Mouse (Mus musculus) embryo, embryonic 10 days (tissue): Measurements from ENCODE around the gene Mllt11.

Source experiments
- DNase-seq: peaks from one replicate; pipeline ENCODE4 v3.0.0-alpha.2; 2015; ENCODE audit warnings: low spot score

Mllt11 gene

GRCm38 (mm10) chr3:95231298-95232221 is at the start of gene Mllt11:
Gene Mllt11 (minus strand): TSS chr3:95232171.
- DNase-seq = no peak

DNA sequence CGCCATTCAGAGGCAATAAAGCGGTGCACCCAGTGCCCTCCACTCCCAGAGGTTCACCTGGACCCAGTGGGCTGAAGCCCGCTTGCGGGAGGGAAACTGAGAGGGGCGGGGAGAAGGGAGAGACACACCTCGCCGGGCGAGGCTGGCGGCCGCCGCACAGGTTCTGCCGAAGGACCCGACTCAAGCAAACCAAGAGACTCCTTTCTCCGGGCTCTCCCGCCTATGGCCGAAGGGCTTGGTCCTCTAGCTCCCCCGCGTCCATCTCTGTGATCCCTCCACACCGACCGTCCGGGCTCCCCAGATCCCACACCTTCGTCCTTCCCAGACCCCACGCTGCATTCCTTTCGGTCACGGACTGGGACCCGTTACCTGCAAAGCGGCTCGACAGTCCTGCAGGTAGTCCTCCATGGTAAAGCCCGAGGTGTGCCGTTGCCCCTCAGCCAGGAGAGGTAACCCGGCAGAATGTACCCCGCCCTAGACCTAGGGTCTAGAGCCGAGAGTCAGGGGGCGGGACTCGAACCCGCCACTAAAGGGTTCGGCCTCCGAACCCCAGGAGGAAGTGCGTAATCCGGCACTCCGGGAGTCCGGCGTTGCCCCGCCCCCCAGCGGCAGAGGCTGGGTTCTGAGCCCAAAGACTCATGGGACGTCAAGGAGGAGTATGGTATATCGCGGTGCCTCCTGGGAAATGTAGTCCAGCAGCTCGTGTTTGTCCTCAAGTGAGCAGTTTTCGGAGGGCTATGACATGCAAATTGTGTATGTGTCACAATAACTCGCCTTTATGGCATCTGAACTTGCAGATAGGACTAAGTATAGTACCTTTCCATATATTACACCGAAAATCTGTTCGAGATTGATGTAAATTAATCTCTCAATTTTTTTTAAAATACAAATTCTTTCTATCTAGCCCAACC is 49.5 kb upstream of the Mllt11 start, which contains the start of the genes Mindy1 and Prune1:
Mindy1 (plus strand) TSS at position 130 of the 911 bp plus-strand sequence.
Prune1 (minus strand) TSS at position 861 of the 911 bp plus-strand sequence.
- peak; percentile 99 for DNase-seq

GRCm38 (mm10) chr3:95280747-95281146 is 48.8 kb upstream of the Mllt11 start:
- DNase-seq = peak; percentile 18

DNA sequence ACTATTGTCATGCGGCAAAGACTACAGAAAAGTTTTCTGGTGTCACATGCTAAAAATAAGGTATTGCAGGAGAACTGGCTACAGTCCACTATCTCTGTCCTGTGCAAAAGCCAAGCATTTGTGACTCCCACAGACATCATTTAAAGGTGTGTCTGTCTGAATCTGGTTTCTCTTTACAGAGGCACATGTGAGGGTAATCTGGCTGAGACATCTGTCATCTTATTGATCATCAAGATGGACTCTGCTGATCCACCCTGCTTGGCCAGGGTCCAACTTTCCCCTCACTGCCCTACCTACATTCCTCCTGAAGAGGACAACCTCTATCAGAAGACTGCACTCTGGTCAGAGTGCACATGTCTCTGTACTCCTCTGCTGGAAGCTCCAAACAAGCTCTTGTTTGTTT is 45.2 kb upstream of the Mllt11 start:
- no peak for DNase-seq

GRCm38 (mm10) chr3:95276428-95276934 is 44.5 kb upstream of the Mllt11 start:
- DNase-seq = no peak

- no peak for DNase-seq
These were observed 43.2 kb upstream of the Mllt11 start for GRCm38 (mm10) chr3:95275161-95275560.

GRCm38 (mm10) chr3:95274453-95274852 is 42.5 kb upstream of the Mllt11 start:
- no peak for DNase-seq

GRCm38 (mm10) chr3:95273471-95273870 is 41.5 kb upstream of the Mllt11 start:
- DNase-seq = no peak

DNA sequence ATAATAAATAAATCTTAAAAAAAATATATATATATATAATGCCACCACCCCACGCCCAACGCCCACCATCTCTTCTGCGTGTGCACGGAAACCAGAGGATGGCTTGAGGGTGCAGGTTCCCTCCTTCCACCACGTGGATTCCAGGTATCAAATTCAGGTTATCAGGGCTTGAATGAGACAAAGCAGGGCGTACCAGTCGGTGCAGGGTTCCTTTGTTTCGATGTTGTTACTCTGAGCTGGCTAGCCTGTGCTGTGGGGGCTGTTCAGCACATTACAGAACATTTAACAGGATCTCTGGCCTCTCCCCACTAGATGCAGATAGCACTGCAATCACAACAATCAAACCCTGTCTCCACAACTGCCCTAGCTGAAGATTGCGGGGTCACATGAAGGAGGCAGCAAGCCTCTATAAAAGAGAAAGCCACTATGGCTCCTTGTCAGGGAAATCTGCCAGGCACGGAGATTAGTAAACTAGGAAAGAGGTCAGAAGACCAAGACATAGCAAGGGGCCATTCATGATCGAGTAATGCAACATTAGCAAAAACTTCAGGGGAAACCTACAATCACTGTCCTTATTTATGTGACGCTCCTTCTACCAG is 38.9 kb upstream of the Mllt11 start:
- no peak for DNase-seq

- DNase-seq = no peak
These were observed 37.8 kb upstream of the Mllt11 start for GRCm38 (mm10) chr3:95269789-95270188.

GRCm38 (mm10) chr3:95267855-95268254 is 35.9 kb upstream of the Mllt11 start:
- no peak for DNase-seq

- no peak for DNase-seq
These were observed 34.1 kb upstream of the Mllt11 start for GRCm38 (mm10) chr3:95266052-95266451.

- DNase-seq = no peak
These were observed 32.8 kb upstream of the Mllt11 start for GRCm38 (mm10) chr3:95264724-95265123.

DNA sequence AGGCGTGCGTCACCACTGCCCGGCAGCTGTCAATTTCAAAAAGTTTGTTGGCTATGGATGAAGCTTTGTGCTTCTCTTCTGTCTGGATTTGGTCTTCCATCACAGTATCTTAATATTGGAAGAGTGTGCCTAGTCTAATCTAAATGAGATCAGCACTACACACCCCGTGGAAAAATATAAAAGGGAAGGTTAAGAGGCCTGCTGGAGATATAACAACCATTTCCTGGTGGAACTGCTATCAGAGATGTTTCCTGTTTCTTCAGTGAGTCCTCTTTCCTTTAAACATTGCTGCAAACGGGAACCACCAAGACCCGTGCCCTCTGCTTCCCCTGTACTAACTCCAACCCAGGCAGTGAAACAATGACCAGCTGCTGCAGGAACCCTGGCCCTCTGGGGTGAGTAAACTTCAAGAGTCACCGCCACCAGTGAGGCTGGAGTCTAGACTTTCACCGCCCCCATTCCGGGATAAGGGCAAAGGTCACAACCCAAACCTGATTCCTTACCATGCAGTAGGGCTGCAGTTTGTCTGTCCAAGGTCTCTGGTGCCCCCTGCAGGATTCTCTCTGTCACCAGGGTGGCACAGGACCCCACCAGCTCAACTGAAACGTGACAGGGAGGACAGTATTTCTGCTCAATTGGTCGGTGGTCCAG is 31.2 kb upstream of the Mllt11 start:
- peak; percentile 88 for DNase-seq

DNA sequence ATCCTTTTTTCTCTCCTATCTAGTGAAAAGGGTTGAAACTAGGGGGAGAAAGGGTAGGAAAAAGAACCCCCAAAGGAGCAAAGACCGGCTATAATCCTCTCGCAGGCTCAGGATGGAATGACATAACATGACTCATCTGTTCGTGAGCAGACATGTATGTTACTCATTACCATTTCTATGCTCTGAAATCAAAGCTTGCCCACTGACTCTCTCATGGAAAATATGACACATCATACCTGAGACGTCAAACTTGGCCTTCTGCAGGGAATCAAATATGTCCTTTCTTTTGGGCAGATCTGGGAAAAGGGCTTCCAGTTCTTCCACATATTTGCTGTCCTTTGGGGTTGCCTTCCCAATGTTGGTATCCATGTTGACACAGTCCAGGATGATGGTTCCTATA is 30.0 kb upstream of the Mllt11 start:
- no peak for DNase-seq

GRCm38 (mm10) chr3:95256931-95257330 is 25.0 kb upstream of the Mllt11 start:
- DNase-seq = no peak

DNA sequence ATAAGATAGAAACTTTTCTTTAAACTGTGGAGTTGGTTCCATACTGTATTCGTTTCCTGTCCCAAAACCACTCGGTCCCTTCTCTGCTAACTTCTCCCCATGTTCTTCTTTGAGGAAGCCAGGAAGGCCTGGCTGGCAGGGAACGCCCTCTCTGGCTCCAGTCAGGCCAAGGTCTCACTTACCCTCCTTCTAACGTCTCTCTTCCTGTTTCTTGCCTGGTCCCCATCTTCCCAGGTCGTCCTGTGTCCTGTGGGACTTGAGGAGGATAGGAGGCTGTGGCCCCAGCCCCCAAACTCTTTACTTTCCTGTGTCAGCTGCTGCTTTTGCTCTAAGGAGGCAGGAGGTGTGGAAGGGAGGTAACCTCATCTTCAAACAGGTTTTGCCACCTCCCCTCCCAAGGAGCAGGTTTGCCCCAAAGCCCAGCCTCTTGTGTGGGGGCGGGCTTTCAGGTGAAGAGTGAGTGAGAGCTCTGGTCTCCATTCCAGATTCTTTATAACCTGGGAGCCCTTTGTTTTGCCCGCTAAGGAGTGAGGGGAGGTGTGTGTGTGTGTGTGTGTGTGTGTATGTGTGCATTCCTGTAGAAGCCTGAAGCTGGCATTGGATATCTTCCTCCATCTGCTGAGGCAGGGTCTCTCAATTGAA is 18.9 kb upstream of the Mllt11 start, which contains the start of gene Bnipl:
Bnipl (minus strand) TSS at position 411 of the 642 bp plus-strand sequence.
- no peak for DNase-seq

DNA sequence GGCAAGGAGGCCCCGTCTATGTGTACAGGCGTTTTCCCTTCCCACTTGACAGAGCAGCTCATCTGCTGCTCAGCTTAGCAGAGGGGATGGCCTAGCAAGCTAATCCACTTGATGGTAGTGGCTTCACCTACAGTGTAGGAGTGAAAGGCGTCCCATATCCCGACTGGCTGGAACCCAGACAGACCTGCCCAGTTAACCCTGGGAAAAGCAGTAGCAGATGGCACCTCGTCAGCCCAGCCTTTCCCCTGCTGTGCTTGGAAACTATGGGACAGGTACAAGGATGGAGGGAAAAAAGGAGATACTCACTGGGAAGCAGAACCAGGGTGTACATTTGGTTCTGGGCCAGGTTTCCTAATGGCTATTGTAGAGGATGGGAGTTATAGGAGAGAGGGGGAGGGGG is 18.4 kb upstream of the Mllt11 start:
- DNase-seq = no peak

- DNase-seq = no peak
These were observed 15.8 kb upstream of the Mllt11 start for GRCm38 (mm10) chr3:95247660-95248336.
